Mouse (Mus musculus) gastrocnemius, adult 18-20 months (tissue): ENCODE data around the gene Arhgef25. TPM values are rescaled to one million over a fixed set of nuclear protein-coding genes. Genes with fewer than 3 reads are reported as not detected.
A peak's percentile ranks its signal among the peaks of the same experiment; 100 is the strongest.

ENCODE experiments used
- DNase-seq: peaks from one replicate; pipeline ENCODE4 v3.0.0; 2021; ENCODE audit warnings: low spot score
- total RNA-seq, 2 experiments: library from RNA; stranded (reverse); gene quantifications; 2 replicates each; pipeline ENCODE4 v1.2.3; 2021

Arhgef25 gene
- total RNA-seq, 2 experiments from 2014 or later: 7.4 to 9.5 TPM

DNA sequence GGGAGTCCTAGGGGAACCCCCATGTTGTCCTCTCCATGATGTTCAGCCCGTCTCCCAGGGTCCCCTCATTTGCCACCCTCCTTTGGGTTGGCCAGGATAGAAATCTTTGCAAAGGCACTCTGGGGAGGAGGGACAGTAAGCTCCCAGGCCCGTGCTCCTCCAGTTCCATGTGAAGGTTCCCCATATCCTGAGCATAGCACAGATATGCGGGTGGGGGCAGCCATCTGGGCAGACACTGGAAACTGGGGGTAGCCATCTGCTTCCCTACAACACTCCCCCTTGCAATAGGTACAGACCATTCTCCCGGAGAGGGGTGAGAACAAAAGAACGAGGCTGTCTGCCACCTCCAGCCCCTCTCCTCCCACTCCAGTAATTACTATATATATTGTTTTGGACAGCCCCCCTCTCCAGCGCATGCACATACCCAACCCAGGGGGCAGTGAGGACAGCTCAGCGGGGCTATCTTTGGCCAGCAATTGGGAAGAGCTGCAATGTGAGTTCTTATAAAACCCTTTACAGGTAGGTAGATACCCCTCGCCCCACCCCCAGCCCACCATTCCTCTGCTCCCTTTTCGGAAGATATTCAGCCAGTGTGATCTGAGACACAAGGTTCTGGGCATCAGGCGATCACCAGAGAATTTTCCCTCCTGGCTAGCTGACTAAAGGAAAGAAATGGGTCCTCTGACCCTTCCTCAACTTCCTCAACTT is 2.4 kb downstream of the Arhgef25 start:
- DNase-seq: no peak

DNA sequence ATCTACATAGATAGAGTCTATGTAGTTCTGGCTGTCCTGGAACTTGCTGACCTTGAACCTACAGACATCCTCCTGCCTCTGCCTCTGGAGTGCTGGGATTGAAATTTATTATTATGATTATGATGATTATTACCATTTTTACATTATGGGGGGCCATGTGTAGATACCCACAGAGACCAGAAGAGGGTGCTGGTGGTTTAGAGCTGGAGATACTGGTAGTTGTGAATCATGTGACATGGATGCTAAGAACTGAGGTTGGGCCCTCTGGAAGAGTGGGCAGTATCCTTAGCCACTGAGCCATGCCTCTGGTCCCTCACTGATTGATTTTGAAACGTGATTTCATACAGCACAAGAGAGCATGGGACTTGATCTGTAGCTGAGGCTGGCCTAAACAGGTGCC is 3.4 kb downstream of the Arhgef25 start:
- no peak for DNase-seq

DNA sequence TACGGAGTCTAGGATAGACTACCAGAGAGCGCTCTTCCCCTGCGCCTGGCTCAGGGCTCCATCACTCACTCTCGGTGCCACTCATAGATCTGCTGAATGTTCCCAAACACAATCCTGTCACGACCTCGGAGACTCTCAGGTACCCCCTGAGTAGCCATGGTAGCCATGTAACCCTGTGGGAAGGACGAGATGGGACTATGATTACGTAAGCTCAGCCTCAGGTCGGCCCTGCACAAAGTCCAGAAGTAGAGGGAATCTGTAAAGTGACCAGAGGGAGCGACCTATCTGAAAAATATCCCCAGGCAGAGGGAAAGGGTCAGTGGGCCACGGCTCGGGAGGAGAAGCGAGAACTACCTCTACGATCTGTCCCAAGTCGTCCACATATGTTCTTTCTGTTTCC is 4.4 kb downstream of the Arhgef25 start:
- no peak for DNase-seq

DNA sequence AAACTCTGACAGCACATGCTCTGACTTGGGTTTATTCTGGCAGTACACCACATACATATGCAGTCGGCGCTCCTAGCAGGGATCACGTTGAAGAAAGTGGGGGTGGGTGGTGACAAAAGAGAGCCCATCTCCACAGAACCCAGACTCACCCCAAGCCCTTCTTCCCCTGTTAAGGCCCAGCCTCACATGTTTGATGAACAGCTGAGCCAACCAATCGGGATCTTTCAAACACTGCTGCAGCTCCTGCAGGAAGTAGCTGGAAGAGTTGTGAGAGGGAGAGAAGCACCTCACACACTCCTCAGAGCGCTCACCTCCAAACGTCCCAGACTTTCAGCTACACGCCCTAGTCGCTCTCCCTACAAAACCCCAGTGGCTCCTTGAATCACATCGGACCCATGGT is 4.8 kb downstream of the Arhgef25 start:
- DNase-seq: no peak

DNA sequence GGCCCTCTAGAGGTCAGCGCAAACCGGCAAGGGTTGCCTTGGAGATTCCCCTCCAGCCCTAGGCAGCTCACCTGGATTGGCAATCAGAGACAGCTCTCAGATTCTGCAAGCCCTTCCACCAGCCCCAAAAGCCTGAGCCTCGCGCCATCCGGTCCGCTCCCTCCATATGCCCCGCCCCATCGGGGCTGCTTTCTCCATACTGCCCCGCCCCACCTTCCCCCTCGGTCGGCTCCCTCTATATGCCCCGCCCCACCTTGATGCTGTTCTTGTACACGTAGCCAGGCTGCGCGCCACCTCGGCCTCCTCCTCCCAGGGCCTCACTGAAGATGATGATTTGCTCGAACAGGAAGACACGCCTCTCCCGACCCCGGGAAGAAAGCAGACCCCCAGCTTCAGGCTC is 6.1 kb downstream of the Arhgef25 start:
- DNase-seq: no peak

- DNase-seq: no peak
Observed at GRCm38 (mm10) chr10:127182624-127183023, 7.3 kb downstream of the Arhgef25 start.

DNA sequence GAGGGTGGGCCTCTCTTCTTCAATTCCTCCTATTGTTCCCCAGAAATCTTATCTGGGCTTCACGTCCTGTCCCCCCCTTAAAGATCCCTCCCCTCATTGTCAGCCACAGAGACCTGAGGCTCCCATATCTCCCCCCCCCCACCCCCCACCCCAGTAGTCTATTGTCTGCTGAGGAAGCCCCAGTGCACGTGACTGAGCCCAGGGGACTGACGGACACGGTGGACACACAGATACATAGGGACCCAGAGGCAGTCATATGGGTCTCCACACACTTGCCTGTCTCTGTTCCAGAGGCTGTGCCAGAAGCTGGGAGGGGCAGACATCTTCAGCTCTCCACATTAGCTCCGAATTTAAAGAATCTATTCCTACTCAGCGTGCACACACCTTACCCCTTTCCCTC is 8.3 kb downstream of the Arhgef25 start:
- DNase-seq: no peak

DNA sequence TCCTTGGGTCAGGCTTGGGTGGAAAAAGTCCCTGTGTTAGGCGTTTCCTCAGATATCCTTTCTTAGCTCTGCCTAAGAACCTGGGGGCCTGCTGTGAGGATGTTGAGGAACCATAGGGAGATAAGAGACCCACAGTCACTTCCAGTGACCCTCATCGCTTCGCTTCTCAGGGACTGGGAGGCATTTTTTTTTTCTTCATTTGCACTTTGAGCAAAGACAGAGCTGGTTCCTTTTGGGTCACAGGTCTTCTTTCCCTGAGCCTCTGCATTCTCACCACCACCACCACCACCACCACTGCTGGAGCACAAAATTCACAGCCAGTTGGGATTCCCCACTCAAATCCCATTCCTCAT is 9.2 kb downstream of the Arhgef25 start:
- DNase-seq: no peak

- no peak for DNase-seq
Observed at GRCm38 (mm10) chr10:127179871-127180694, 9.8 kb downstream of the Arhgef25 start, which contains the start of gene Slc26a10. TSS of gene Slc26a10 (minus strand) at chr10:127180645.

DNA sequence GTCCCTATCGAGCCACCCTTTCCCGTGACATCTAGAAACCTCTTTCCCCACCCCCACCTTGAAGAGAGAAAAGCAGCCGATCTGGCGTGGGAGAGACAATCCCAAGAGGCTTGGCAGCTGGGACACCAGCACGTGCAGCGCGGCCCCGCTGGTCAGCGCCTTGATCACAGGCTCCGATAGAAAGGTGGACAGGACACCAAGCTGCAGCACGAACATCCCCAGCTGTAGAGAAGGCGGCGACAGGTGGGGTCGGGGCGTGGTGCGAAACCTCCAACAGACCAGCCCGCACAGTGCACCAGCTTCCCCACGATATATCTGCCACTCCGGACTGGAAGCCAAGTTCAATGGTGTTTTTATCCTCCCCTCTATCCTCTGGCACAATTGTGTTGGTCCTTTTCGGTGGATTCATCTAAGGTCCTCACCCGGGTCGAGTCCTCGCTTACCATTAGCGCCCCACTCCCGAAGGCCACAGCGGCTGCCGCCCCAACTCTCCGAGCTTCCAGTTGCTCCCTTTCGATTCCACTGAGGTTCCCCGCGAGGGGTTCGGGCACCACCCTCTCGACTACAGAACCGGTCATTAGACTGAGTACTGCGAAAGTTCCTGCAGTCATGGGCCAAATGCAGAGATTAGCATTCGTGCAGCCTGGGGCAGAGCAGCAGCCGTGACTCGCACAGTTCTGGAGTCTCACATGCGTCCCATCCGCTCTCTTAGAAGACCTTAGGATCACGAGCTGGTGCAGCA is 11.4 kb downstream of the Arhgef25 start:
- no peak for DNase-seq

DNA sequence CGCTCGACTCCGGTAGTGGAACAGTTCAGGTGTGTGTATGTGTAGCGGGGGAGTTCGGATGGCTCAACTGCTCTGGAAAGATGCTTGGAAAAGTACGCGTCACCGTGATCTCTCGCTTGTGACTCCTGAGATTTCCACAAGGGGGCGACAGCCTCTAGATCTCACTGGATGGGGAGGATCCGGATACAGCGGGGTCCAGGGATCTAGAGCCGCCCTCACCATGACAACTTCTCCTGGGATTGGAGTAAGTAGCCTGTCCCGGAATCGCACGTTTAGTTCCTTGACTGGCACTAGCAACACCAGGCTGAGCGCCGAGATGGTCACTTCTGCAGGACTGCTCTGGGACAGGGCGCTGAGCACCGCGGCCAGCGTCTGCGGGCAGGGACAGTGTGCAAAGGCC is 12.2 kb downstream of the Arhgef25 start:
- peak; percentile 81 for DNase-seq

DNA sequence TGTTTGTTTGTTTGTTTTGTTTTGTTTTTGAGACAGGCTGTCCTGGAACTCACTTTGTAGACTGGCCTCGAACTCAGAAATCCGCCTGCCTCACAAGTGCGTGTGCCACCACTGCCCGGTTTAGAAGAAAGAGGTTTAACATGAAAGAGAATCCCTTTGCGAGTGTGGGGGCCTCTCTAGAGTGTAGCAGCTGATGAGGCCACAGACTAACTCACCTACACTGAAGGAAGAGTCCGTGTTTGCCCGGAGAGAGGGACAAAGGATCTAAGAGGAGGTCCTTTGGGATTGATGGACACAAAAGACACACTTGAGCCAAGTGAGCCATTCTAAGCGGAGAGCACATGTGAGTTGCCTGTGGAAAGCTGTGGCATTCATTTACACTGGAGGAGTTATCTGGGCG is 12.6 kb downstream of the Arhgef25 start:
- no peak for DNase-seq

GRCm38 (mm10) chr10:127176756-127177155 is 13.1 kb downstream of the Arhgef25 start:
- DNase-seq: no peak

DNA sequence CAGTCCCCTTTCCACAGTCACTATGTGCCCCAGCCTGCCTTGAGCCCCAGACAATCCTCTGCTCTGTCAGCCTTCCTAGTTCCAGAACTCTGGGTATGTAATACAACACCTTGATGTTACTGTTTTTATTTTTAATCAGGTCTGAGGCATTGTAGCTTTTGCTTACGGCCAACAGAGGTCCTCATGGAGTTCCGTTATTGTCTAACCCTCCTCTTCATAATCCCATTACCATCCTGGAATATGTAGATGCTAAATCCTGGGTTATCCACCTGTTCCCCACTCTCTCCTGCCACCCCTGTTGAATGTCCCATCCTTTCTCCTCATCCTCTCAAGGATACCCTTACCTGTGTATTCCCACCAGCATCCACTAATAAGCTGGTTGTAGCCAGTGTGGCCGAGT is 13.7 kb downstream of the Arhgef25 start:
- no peak for DNase-seq

DNA sequence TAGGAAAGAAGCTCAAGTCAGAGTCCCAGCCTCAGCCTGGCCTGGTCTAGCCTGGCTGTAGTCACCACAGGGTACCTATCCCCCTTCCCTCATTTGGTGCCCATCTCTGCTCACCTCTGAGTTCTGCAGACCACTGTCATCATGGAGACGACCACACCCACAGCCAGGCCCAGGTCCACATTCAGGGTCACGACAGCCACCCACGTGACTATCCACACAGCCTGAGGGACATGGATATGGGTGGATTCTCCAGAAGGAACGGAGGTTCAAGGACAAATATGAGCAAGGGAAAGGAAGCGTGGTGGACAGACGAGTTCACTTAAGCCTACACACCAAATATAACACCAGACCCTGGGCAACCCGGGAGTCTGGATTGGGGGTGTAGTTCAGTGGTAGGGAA is 15.7 kb downstream of the Arhgef25 start:
- DNase-seq: no peak

- no peak for DNase-seq
Observed at GRCm38 (mm10) chr10:127173148-127174065, 16.5 kb downstream of the Arhgef25 start.

DNA sequence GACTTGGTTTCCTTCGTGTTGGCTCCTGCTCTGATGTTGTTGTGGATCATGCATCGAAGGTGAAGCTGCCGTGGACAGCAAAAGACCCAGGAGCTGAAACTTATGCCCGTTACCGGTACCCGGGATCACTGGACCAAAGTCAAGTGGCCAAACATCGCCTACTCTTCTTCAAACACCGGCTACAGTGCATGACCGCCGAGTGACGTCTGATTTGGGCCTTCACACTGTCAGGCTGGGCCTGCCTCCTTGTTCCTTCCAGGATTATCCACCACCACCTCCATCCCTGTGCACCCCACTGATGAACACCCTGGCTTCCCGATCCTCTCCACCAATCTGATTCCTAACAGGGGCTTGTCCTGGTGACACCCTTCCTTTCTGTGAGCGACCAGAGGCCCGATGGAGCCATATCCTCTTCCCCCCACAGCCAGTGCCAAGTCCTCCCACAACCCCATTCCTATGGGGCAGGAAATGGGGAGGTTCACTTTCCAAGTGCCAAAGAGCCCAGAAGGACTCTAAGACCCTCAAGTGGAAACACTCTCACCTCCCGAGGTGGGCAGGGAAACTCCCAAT is 18.2 kb downstream of the Arhgef25 start:
- no peak for DNase-seq

GRCm38 (mm10) chr10:127170837-127171272 is 19.0 kb downstream of the Arhgef25 start:
- peak; percentile 60 for DNase-seq

DNA sequence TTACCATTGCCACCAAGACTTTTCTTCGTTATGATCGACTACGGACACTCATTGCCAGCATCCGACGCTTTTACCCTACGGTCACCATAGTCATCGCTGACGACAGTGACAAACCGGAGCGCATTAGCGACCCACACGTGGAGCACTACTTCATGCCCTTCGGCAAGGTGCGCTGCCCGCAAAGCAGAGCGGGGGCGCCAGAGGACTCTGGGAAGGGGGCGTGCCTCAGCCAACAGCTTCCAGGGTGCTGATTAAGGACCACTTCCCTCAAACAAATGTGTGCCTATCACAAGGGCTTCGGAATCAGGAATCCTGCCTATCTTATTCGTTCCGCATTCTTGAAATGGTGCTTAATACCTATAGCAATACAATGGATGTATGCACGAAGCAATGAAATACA is 19.9 kb downstream of the Arhgef25 start:
- no peak for DNase-seq

- DNase-seq: no peak
Observed at GRCm38 (mm10) chr10:127167614-127168192, 22.2 kb downstream of the Arhgef25 start.
